Mouse (Mus musculus): ENCODE results near the gene Zkscan3. TPM values are rescaled to one million over a fixed set of nuclear protein-coding genes. Genes with fewer than 3 reads are reported as not detected.
"Not testable (repeated sequence)": the region's sequence is repeated elsewhere in the genome, so short reads cannot be mapped to it uniquely, and the experiment has no call there.

Zkscan3 gene
- total RNA-seq, 1 experiment from 2014 or later, result 42.5 TPM

GRCm38 (mm10) chr13:21401636-21402286, 794 bp downstream of the Zkscan3 start:
- ATAC-seq (replicated peaks; ENCODE audit: insufficient number of reproducible peaks, low FRiP score, low TSS enrichment, poor library complexity, severe bottlenecking), result no peak

GRCm38 (mm10) chr13:21401166-21401565, 1.4 kb downstream of the Zkscan3 start:
- no peak for ATAC-seq (replicated peaks; ENCODE audit: insufficient number of reproducible peaks, low FRiP score, low TSS enrichment, poor library complexity, severe bottlenecking)

- no peak for ATAC-seq (replicated peaks; ENCODE audit: insufficient number of reproducible peaks, low FRiP score, low TSS enrichment, poor library complexity, severe bottlenecking)
Observed at GRCm38 (mm10) chr13:21397486-21397885, 5.1 kb downstream of the Zkscan3 start.

- not testable (repeated sequence) for ATAC-seq (replicated peaks; ENCODE audit: insufficient number of reproducible peaks, low FRiP score, low TSS enrichment, poor library complexity, severe bottlenecking)
Observed at GRCm38 (mm10) chr13:21396048-21396447, 6.5 kb downstream of the Zkscan3 start.

- no peak for ATAC-seq (replicated peaks; ENCODE audit: insufficient number of reproducible peaks, low FRiP score, low TSS enrichment, poor library complexity, severe bottlenecking)
Observed at GRCm38 (mm10) chr13:21395623-21396022, 6.9 kb downstream of the Zkscan3 start.

GRCm38 (mm10) chr13:21395211-21395610, 7.3 kb downstream of the Zkscan3 start:
- ATAC-seq (replicated peaks; ENCODE audit: insufficient number of reproducible peaks, low FRiP score, low TSS enrichment, poor library complexity, severe bottlenecking), result no peak

- ATAC-seq (replicated peaks; ENCODE audit: insufficient number of reproducible peaks, low FRiP score, low TSS enrichment, poor library complexity, severe bottlenecking), result 0 out of 2 replicates have a peak, but pooled peaks have one; percentile 53
Observed at GRCm38 (mm10) chr13:21377773-21378172, 24.8 kb downstream of the Zkscan3 start.

GRCm38 (mm10) chr13:21372700-21373099, 29.9 kb downstream of the Zkscan3 start:
- no peak for ATAC-seq (replicated peaks; ENCODE audit: insufficient number of reproducible peaks, low FRiP score, low TSS enrichment, poor library complexity, severe bottlenecking)

GRCm38 (mm10) chr13:21366635-21367034, 35.9 kb downstream of the Zkscan3 start:
- no peak for ATAC-seq (replicated peaks; ENCODE audit: insufficient number of reproducible peaks, low FRiP score, low TSS enrichment, poor library complexity, severe bottlenecking)

GRCm38 (mm10) chr13:21363719-21364118, 38.8 kb downstream of the Zkscan3 start:
- no peak for ATAC-seq (replicated peaks; ENCODE audit: insufficient number of reproducible peaks, low FRiP score, low TSS enrichment, poor library complexity, severe bottlenecking)

GRCm38 (mm10) chr13:21362621-21363248, 39.8 kb downstream of the Zkscan3 start, which contains the start of gene Zscan12:
Zscan12 (plus strand) TSS chr13:21362820.
- peak; percentile 95 for ATAC-seq (replicated peaks; ENCODE audit: insufficient number of reproducible peaks, low FRiP score, low TSS enrichment, poor library complexity, severe bottlenecking)

- no peak for ATAC-seq (replicated peaks; ENCODE audit: insufficient number of reproducible peaks, low FRiP score, low TSS enrichment, poor library complexity, severe bottlenecking)
Observed at GRCm38 (mm10) chr13:21350593-21350992, 52.0 kb downstream of the Zkscan3 start.

GRCm38 (mm10) chr13:21346610-21347009, 55.9 kb downstream of the Zkscan3 start, which contains the start of gene Olfr1367:
Olfr1367 (plus strand) TSS chr13:21346910.
- no peak for ATAC-seq (replicated peaks; ENCODE audit: insufficient number of reproducible peaks, low FRiP score, low TSS enrichment, poor library complexity, severe bottlenecking)

Other genes with a start within 250 kb of the Zkscan3 start
- 81.0 to 103 TPM (median 88.2 TPM) in 3 replicates for gene Trim27, start 223.3 kb downstream of the Zkscan3 start, total RNA-seq (2017)
- not detected in 3 replicates for gene Gpx5, start 110.0 kb downstream of the Zkscan3 start, total RNA-seq (2017)
- gene Gpx6, start 90.6 kb downstream of the Zkscan3 start, total RNA-seq (2017), result not detected in 3 replicates
- gene Olfr1367, start 55.8 kb downstream of the Zkscan3 start, total RNA-seq (2017), result not detected in 3 replicates
- 4.3 to 8.4 TPM (median 7.9 TPM) in 3 replicates for gene Zscan12, start 39.9 kb downstream of the Zkscan3 start, total RNA-seq (2017)
- gene Pgbd1, start 38.3 kb upstream of the Zkscan3 start, total RNA-seq (2017), result 1.1 TPM in 1 of 3 replicates, not detected in the others
- gene Zscan26, start 51.0 kb upstream of the Zkscan3 start, total RNA-seq (2017), result 33.0 to 51.1 TPM (median 36.4 TPM) in 3 replicates
- gene Nkapl, start 65.8 kb upstream of the Zkscan3 start, total RNA-seq (2017), result 0.76 to 0.97 TPM in 2 of 3 replicates, not detected in the other
- 1.6 TPM in 1 of 3 replicates, not detected in the others for gene Zkscan4, start 76.2 kb upstream of the Zkscan3 start, total RNA-seq (2017)
- not detected in 3 replicates for gene Gm10065, start 76.7 kb upstream of the Zkscan3 start, total RNA-seq (2017)
- 0.29 to 0.67 TPM (median 0.64 TPM) in 3 replicates for gene AK157302, start 92.5 kb upstream of the Zkscan3 start, total RNA-seq (2017)
- gene Gm11273, start 98.7 kb upstream of the Zkscan3 start, total RNA-seq (2017), result 2.5 to 3.8 TPM (median 2.7 TPM) in 3 replicates
- 2.4 to 8.3 TPM (median 3.2 TPM) in 3 replicates for gene Zkscan8, start 128.4 kb upstream of the Zkscan3 start, total RNA-seq (2017)
- not detected in 3 replicates for gene Olfr1366, start 140.1 kb upstream of the Zkscan3 start, total RNA-seq (2017)
- not detected in 3 replicates for gene Olfr1535, start 157.1 kb upstream of the Zkscan3 start, total RNA-seq (2017)
- gene Olfr1364, start 179.0 kb upstream of the Zkscan3 start, total RNA-seq (2017), result not detected in 3 replicates
- not detected in 3 replicates for gene Olfr1362, start 211.3 kb upstream of the Zkscan3 start, total RNA-seq (2017)
- not detected in 3 replicates for gene Olfr11, start 239.8 kb upstream of the Zkscan3 start, total RNA-seq (2017)